Mouse (Mus musculus): ENCODE results near the gene Cd6. TPM values are rescaled to one million over a fixed set of nuclear protein-coding genes. Genes with fewer than 3 reads are reported as not detected.

The Cd6 gene
- polyA plus RNA-seq, 1 experiment from 2014 or later = not detected

DNA sequence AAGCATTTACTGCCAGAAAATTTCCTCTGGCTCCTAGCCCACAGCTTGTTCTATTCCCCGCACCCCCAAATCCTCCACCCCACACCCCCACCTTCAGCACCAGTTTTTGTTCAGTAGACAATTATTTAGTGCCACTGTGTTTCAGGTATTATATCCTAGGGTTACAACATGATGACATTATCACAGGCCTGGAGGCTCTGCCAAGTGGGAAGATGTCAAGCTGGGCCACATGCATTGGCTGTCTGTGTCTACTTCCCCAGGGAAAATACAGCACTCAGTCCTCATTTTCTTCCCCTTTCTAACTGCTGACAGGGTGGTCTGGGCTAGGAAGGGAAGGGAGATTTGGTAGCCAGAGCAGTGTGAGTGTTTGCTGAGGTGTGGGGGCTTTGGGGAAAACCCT, 34.9 kb downstream of the Cd6 start:
- Histone ChIP-seq H3K4me2 (no peak overlapping the region), H3K9ac (no peak overlapping the region), H3K9me3 (replicated peaks) (no peaks in the 10 kb centered on the region), H3K27me3 (no peaks in the 10 kb centered on the region), H3K4me1 (replicated peaks) (no peaks in the 10 kb centered on the region; the same call in 1 of the 2 replicates), H3K36me3 (no peaks in the 10 kb centered on the region), H3K4me3 (no peak overlapping the region), H3K27ac (no peak overlapping the region)
- 77% methylated on average over 1 of the region's 1 CpGs for WGBS
- no peak for ATAC-seq (replicated peaks; ENCODE audit: insufficient number of reproducible peaks, insufficient read depth, low FRiP score, low read depth)

GRCm38 (mm10) chr19:10793044-10793443, 36.8 kb downstream of the Cd6 start:
- H3K27ac ChIP-seq = no peak overlapping the region
- H3K36me3 ChIP-seq = no peaks in the 10 kb centered on the region
- no peak for ATAC-seq (replicated peaks; ENCODE audit: insufficient number of reproducible peaks, insufficient read depth, low FRiP score, low read depth)
- H3K27me3 ChIP-seq = 0 out of 2 replicates have a peak, but pooled peaks cover 3% of the 10 kb centered on the region
- no peak overlapping the region for H3K4me3 ChIP-seq
- no peak overlapping the region for H3K9ac ChIP-seq
- H3K4me1 ChIP-seq (replicated peaks) = peaks cover 1% of the 10 kb centered on the region; the same call in 1 of the 2 replicates
- no peak overlapping the region for H3K4me2 ChIP-seq
- H3K9me3 ChIP-seq (replicated peaks) = no peaks in the 10 kb centered on the region
- WGBS = 68% methylated on average over 3 of the region's 3 CpGs

DNA sequence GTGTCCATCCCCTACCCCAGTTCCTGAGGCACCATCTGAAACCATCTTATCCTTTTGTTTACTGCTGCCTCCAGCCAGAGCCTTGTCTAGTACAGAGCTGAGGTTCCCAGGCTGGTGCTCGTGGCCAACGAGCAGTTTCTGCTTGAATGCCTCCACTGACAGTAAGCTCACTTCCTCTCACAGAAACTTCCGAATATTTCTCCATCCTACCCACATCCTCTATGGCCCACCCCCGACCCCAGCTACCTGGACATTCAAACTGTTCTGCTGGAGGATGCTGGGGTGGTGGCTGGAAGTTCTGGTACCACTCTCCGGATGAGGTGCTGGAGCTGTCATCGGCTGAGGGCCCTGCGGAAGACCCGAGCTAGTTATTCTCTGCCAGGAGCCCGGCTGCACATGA, 39.5 kb downstream of the Cd6 start:
- Histone ChIP-seq H3K9ac (no peak overlapping the region), H3K27ac (no peak overlapping the region), H3K4me3 (no peak overlapping the region), H3K36me3 (no peaks in the 10 kb centered on the region), H3K27me3 (0 out of 2 replicates have a peak, but pooled peaks cover 3% of the 10 kb centered on the region), H3K4me1 (replicated peaks) (peaks cover 4% of the 10 kb centered on the region; the same call in 1 of the 2 replicates), H3K4me2 (no peak overlapping the region), H3K9me3 (replicated peaks) (no peaks in the 10 kb centered on the region)
- no peak for ATAC-seq (replicated peaks; ENCODE audit: insufficient number of reproducible peaks, insufficient read depth, low FRiP score, low read depth)
- WGBS = 75% methylated on average over 9 of the region's 9 CpGs

GRCm38 (mm10) chr19:10788242-10788641, 41.6 kb downstream of the Cd6 start:
- Histone ChIP-seq H3K9ac (no peak overlapping the region), H3K4me3 (no peak overlapping the region), H3K4me1 (replicated peaks) (peaks cover 5% of the 10 kb centered on the region), H3K9me3 (replicated peaks) (no peaks in the 10 kb centered on the region), H3K4me2 (no peak overlapping the region), H3K27ac (no peak overlapping the region), H3K27me3 (0 out of 2 replicates have a peak, but pooled peaks cover 3% of the 10 kb centered on the region), H3K36me3 (no peaks in the 10 kb centered on the region)
- 72% methylated on average over 9 of the region's 9 CpGs for WGBS
- ATAC-seq (replicated peaks; ENCODE audit: insufficient number of reproducible peaks, insufficient read depth, low FRiP score, low read depth) = no peak

DNA sequence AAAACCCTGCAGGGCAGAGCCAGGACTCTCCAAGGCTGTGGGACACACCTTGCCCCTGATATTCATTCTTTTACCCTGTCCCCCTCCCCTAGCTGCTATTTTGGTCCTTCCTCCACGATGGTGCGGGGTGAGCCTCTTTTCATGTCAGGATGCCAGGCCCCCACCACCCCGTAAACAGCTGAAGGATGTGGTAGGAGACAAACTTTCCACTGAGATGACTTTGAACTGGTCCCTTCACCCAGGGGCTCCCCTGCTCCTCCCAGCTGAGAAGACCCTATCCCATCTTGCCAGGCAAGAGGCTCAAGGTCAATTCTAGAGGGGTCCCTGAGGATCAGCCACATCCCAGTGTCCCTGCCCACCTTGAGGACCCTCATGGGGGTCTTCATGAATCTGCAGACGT, 42.5 kb downstream of the Cd6 start:
- 67% methylated on average over 4 of the region's 4 CpGs for WGBS
- Histone ChIP-seq H3K27me3 (0 out of 2 replicates have a peak, but pooled peaks cover 3% of the 10 kb centered on the region), H3K4me2 (no peak overlapping the region), H3K9me3 (replicated peaks) (no peaks in the 10 kb centered on the region), H3K4me1 (replicated peaks) (peaks cover 9% of the 10 kb centered on the region), H3K27ac (no peak overlapping the region), H3K4me3 (no peak overlapping the region), H3K36me3 (no peaks in the 10 kb centered on the region), H3K9ac (no peak overlapping the region)
- ATAC-seq (replicated peaks; ENCODE audit: insufficient number of reproducible peaks, insufficient read depth, low FRiP score, low read depth) = no peak

DNA sequence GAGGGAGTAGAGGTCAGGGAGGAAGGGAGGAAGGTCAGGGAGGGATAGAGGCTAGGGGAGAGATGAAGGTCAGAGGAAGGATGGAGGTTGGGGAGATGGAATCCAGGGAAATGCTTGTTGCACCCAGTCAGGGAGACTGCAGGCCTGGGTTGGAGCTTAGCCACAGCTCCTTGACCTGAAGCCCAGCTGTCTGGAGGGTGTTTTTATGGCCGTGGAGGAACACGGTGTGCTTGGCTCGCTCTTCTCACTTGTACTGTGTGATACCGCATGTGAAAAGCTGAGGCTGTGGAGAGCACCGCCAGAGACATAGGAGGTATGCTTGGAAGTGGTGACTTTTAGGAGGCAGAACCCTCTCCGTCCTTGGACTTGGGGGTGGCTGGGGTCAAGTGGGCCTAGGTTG, 43.1 kb downstream of the Cd6 start:
- no peaks in the 10 kb centered on the region for H3K36me3 ChIP-seq
- H3K27me3 ChIP-seq = 0 out of 2 replicates have a peak, but pooled peaks cover 3% of the 10 kb centered on the region
- no peak for ATAC-seq (replicated peaks; ENCODE audit: insufficient number of reproducible peaks, insufficient read depth, low FRiP score, low read depth)
- no peak overlapping the region for H3K4me3 ChIP-seq
- H3K27ac ChIP-seq = no peak overlapping the region
- peaks cover 16% of the 10 kb centered on the region for H3K4me1 ChIP-seq (replicated peaks)
- no peaks in the 10 kb centered on the region for H3K9me3 ChIP-seq (replicated peaks)
- H3K9ac ChIP-seq = no peak overlapping the region
- 86% methylated on average over 6 of the region's 6 CpGs for WGBS
- no peak overlapping the region for H3K4me2 ChIP-seq

DNA sequence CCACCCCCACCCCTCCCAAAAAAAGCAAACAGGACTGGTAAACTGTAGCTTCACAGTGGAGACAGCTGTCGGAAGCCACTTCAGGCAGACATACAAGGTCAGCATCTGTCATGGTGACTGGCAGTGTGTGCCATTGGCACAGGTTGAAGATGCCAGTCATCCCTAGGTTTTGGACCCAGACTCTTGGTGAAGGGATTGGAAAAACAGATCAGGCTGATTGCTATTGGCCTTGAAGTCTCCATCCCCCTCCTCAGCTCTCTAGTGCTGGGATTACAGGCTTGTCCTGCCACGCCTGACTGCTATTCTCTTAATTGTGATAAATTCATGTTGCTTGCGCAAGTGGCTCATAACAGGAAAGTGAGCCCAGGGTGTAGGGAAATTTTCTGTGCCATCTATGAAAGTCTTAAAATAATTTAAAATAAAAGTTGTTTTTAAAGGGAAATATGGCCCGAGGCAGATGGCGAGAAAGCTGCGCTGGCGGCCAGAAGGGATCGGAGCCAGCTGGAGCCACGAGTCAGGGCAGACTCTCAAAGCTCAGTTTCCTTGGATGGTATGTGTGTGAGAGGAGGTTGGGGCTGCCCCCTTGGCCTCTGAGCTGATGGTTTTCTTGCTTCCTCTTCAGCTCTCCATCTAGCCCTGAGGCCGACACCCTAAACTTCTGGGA, 44.9 kb downstream of the Cd6 start:
- Histone ChIP-seq H3K27me3 (0 out of 2 replicates have a peak, but pooled peaks cover 3% of the 10 kb centered on the region), H3K4me1 (replicated peaks) (peaks cover 29% of the 10 kb centered on the region)

DNA sequence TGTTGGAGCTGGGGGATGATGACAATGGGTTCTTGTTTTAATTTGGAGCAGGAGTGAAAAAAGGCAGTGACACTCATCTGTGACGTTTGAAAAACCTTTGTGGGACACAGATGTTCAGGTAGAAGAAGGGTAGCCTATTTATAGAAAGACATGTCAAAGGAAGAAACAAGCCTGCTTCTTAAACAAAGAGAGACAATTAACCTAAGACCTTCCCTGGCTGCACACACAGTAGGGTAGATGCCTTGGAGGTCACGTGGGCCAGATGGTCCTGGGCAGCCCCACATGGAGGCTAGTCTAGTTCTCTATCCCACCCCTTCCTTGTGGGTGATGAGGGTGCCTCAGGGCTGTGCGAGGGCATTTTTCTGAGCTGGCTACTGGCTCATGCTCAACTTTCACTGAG, 45.8 kb downstream of the Cd6 start:
- ATAC-seq (replicated peaks; ENCODE audit: insufficient number of reproducible peaks, insufficient read depth, low FRiP score, low read depth) = no peak
- WGBS = 49% methylated on average over 3 of the region's 3 CpGs
- H3K27me3 ChIP-seq = 0 out of 2 replicates have a peak, but pooled peaks cover 3% of the 10 kb centered on the region

More for the DNA sequence above, 44.9 kb downstream of the Cd6 start:
- H3K27ac ChIP-seq = no peak overlapping the region
- H3K9me3 ChIP-seq (replicated peaks) = no peaks in the 10 kb centered on the region
- H3K4me2 ChIP-seq = no peak overlapping the region
- H3K9ac ChIP-seq = no peak overlapping the region
- ATAC-seq (replicated peaks; ENCODE audit: insufficient number of reproducible peaks, insufficient read depth, low FRiP score, low read depth) = no peak
- H3K36me3 ChIP-seq = no peaks in the 10 kb centered on the region
- 78% methylated on average over 10 of the region's 10 CpGs for WGBS
- no peak overlapping the region for H3K4me3 ChIP-seq

GRCm38 (mm10) chr19:10783168-10783567, 46.7 kb downstream of the Cd6 start:
- H3K4me3 ChIP-seq = no peak overlapping the region
- peaks cover 29% of the 10 kb centered on the region for H3K4me1 ChIP-seq (replicated peaks)
- no peaks in the 10 kb centered on the region for H3K27me3 ChIP-seq
- WGBS = 80% methylated on average over 4 of the region's 4 CpGs
- no peaks in the 10 kb centered on the region for H3K36me3 ChIP-seq
- no peak for ATAC-seq (replicated peaks; ENCODE audit: insufficient number of reproducible peaks, insufficient read depth, low FRiP score, low read depth)
- no peak overlapping the region for H3K4me2 ChIP-seq
- H3K9ac ChIP-seq = no peak overlapping the region
- H3K27ac ChIP-seq = no peak overlapping the region
- H3K9me3 ChIP-seq (replicated peaks) = no peaks in the 10 kb centered on the region

More for the DNA sequence above, 45.8 kb downstream of the Cd6 start:
- Histone ChIP-seq H3K9ac (no peak overlapping the region), H3K9me3 (replicated peaks) (no peaks in the 10 kb centered on the region), H3K4me3 (no peak overlapping the region), H3K36me3 (no peaks in the 10 kb centered on the region), H3K4me2 (no peak overlapping the region), H3K4me1 (replicated peaks) (peaks cover 29% of the 10 kb centered on the region), H3K27ac (no peak overlapping the region)

DNA sequence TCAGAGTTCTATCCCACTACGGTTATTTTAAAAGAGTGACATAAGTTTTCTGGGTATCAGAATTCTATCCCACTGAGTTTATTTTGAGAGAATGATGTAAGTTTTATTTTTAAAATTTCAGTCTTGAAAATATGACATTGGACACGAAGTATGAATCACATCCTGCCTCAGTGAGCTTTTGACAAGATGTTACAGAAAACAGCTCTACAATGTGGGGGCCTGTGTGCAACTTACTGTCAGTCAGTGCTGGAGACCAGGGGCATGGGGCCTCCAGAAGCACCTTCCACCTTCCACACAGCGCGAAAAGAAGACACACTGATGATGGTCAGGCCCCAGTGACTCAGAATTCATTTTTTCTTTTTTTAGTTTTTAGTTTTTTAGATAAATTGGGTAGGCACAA, 48.2 kb downstream of the Cd6 start:
- Histone ChIP-seq H3K36me3 (no peaks in the 10 kb centered on the region), H3K27ac (peak overlapping the region; percentile 68), H3K4me1 (replicated peaks) (peaks cover 26% of the 10 kb centered on the region), H3K9me3 (replicated peaks) (no peaks in the 10 kb centered on the region), H3K27me3 (no peaks in the 10 kb centered on the region), H3K4me3 (no peak overlapping the region), H3K9ac (no peak overlapping the region), H3K4me2 (no peak overlapping the region)
- 48% methylated on average over 4 of the region's 4 CpGs for WGBS
- ATAC-seq (replicated peaks; ENCODE audit: insufficient number of reproducible peaks, insufficient read depth, low FRiP score, low read depth) = no peak

DNA sequence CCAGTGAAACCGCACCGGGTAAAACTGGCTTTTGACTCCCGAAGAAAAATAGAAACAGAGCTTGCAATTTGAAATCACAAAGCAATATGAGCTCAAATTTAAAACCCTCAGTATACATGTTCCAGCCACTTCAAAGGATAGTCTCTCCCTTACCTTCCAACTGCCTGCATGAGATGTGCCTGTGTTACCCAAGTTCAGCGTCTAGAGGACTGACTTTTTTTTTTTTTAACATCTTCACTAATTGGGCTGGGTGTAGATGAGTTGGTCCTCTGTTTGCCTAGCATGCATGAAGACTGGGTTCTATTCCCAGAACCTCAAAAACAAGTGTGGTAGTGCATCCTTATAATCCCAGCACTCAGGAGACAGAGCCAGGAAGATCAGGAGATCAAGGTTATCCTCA, 53.0 kb downstream of the Cd6 start:
- Histone ChIP-seq H3K4me1 (replicated peaks) (peaks cover 15% of the 10 kb centered on the region), H3K36me3 (no peaks in the 10 kb centered on the region), H3K4me3 (no peak overlapping the region), H3K4me2 (no peak overlapping the region), H3K27ac (no peak overlapping the region), H3K27me3 (no peaks in the 10 kb centered on the region), H3K9me3 (replicated peaks) (no peaks in the 10 kb centered on the region), H3K9ac (no peak overlapping the region)
- no peak for ATAC-seq (replicated peaks; ENCODE audit: insufficient number of reproducible peaks, insufficient read depth, low FRiP score, low read depth)
- WGBS = 75% methylated on average over 4 of the region's 4 CpGs

- whole genome bisulfite sequencing = 98% methylated on average over 6 of the region's 6 CpGs
- peaks cover 13% of the 10 kb centered on the region for H3K4me1 ChIP-seq (replicated peaks)
These were observed 55.7 kb downstream of the Cd6 start for GRCm38 (mm10) chr19:10774141-10774540.

More at GRCm38 (mm10) chr19:10774141-10774540, 55.7 kb downstream of the Cd6 start:
- no peak overlapping the region for H3K27ac ChIP-seq
- no peak for ATAC-seq (replicated peaks; ENCODE audit: insufficient number of reproducible peaks, insufficient read depth, low FRiP score, low read depth)
- no peaks in the 10 kb centered on the region for H3K36me3 ChIP-seq
- no peak overlapping the region for H3K4me3 ChIP-seq
- H3K27me3 ChIP-seq = no peaks in the 10 kb centered on the region
- no peak overlapping the region for H3K9ac ChIP-seq
- no peak overlapping the region for H3K4me2 ChIP-seq
- H3K9me3 ChIP-seq (replicated peaks) = no peaks in the 10 kb centered on the region
